Comparison of ENCODE assay signal across 11 mouse cellular contexts in the genomic region with DNA sequence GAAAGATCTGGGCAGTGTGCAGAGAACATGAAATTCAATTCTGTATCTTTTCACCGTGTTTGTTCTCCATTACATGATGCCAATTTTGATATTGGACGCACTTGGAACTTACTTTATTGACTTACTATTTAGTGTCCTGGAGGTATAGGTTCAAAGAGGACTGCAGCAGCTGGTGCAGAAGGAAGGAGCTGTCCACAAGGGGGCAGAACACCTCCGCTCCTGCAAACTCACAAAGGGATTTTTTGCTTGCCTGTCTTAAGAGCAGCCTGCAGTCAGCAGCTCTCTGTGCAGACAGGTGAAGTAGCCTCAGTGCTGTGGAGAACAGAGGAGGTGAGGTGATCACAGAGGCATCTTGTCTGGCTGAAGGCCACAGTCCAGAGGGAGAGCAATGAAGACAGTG.
DNase-seq lines count a peak whose midpoint lies in the region; ATAC-seq and TF ChIP-seq lines count a peak whose summit lies in the region.
"Had no signal": no experiment of that assay in that cellular context is flagged by ENCODE, and none has a peak within 500 bp of the region (broad histone marks: within the 10 kb centered on the region; RNA-seq: fewer than 3 reads in every experiment).

No protein-coding gene starts in this region.

- in situ Hi-C loops in CH12.LX (cut with MboI; ENCODE audit: low pct_ligation_motif_present, low pct_unique_long_range_greater_than_20kb, low sequenced_read_pairs) = no loop called here
- in situ Hi-C loops in Patski (cut with MboI; ENCODE audit: low pct_unique_long_range_greater_than_20kb) = no loop called here

- no peak overlapping the region for H3K27ac ChIP-seq in kidney, adult 2 months (ENCODE audit: insufficient read depth, low read depth, low read length)
- H3K27ac ChIP-seq in kidney, embryonic 14.5 days (ENCODE audit: low read depth, low read length) = no peak overlapping the region
- no peak overlapping the region for H3K27ac ChIP-seq in CH12.LX (ENCODE audit: insufficient read depth, low read depth)
- H3K27ac ChIP-seq: embryonic facial prominence, embryonic 13.5 days had no signal

- TF ChIP-seq POLR2A in kidney, adult 2 months (IDR thresholded peaks at IDR 0.05; ENCODE audit: low read depth, low read length) = no peak
- no peak for TF ChIP-seq POLR2A in CH12.LX (IDR thresholded peaks at IDR 0.05; ENCODE audit: low read depth, low read length)

- DNase-seq in kidney, adult 2 months = peak; percentile 8
- DNase-seq in CH12.LX (ENCODE audit: extremely low read depth) (no peak), Patski (ENCODE audit: low read depth, low spot score) (no peak), MN1 (ENCODE audit: low spot score) (no peak)
- peak; percentile 41 for DNase-seq in naive thymus-derived CD4-positive, alpha-beta T cell, adult 2 months (ENCODE audit: low read depth)
- DNase-seq in urinary bladder, postnatal 14 days (ENCODE audit: low spot score) = no peak
- DNase-seq: heart, adult 18-20 months; lung, adult 18-20 months had no signal

- H3K4me2 ChIP-seq in kidney, embryonic 14.5 days (replicated peaks; ENCODE audit: low read depth, low read length) = no peak overlapping the region
- no peak overlapping the region for H3K4me2 ChIP-seq in CH12.LX (ENCODE audit: insufficient read depth, low read depth, poor library complexity, severe bottlenecking)
- H3K4me2 ChIP-seq: embryonic facial prominence, embryonic 13.5 days had no signal

- no peaks in the 10 kb centered on the region for H3K4me1 ChIP-seq in kidney, adult 2 months (ENCODE audit: control insufficient read depth, insufficient read depth, low read length)
- H3K4me1 ChIP-seq in kidney, embryonic 14.5 days (ENCODE audit: control insufficient read depth, insufficient read depth, low read length) = no peaks in the 10 kb centered on the region
- H3K4me1 ChIP-seq in CH12.LX (ENCODE audit: control insufficient read depth in 1 of 2, insufficient read depth in 2 of 2) = no peaks in the 10 kb centered on the region
- H3K4me1 ChIP-seq: embryonic facial prominence, embryonic 13.5 days had no signal

- no peaks in the 10 kb centered on the region for H3K27me3 ChIP-seq in kidney, adult 2 months (replicated peaks; ENCODE audit: control insufficient read depth, insufficient read depth, low read length)
- H3K27me3 ChIP-seq in kidney, embryonic 14.5 days (ENCODE audit: control insufficient read depth, insufficient read depth, low read length) = no peaks in the 10 kb centered on the region
- no peaks in the 10 kb centered on the region for H3K27me3 ChIP-seq in CH12.LX (replicated peaks)
- no peaks in the 10 kb centered on the region for H3K27me3 ChIP-seq in Patski
- H3K27me3 ChIP-seq: embryonic facial prominence, embryonic 13.5 days had no signal

- H3K9ac ChIP-seq in kidney, embryonic 14.5 days (ENCODE audit: low read depth, low read length) = no peak overlapping the region
- no peak overlapping the region for H3K9ac ChIP-seq in CH12.LX (ENCODE audit: insufficient read depth, low read depth)
- H3K9ac ChIP-seq: embryonic facial prominence, embryonic 13.5 days had no signal

- no peak for TF ChIP-seq EP300 in CH12.LX (IDR thresholded peaks at IDR 0.05; ENCODE audit: low read length)

- TF ChIP-seq CTCF in kidney, adult 2 months (conservative IDR thresholded peaks at IDR 0.05; ENCODE audit: insufficient read depth, insufficient read length, low read depth, low read length) = peak; percentile 34; the same call in 1 of the 2 replicates
- TF ChIP-seq CTCF in CH12.LX (conservative IDR thresholded peaks at IDR 0.05 in 1 of 2, IDR thresholded peaks at IDR 0.05 in 1 of 2; ENCODE audit: low read depth in 2 of 2, low read length in 2 of 2) (peak; percentile 52 to 60; a peak in 3 of 4 replicates), Patski (IDR thresholded peaks at IDR 0.05) (peak; percentile 22)

- POLR2A ChIA-PET in Patski (lab: Charles Lee) = no interaction called here

- no peak for ATAC-seq in kidney, embryonic 14.5 days (ENCODE audit: low FRiP score, low TSS enrichment)
- no peak for ATAC-seq in Patski
- no peak for ATAC-seq in monocyte, adult 5-6 weeks (replicated peaks; ENCODE audit: insufficient number of reproducible peaks, low FRiP score, low TSS enrichment, poor library complexity, severe bottlenecking)

- H3K9me3 ChIP-seq in kidney, embryonic 14.5 days (ENCODE audit: control insufficient read depth, low read length) = no peaks in the 10 kb centered on the region
- H3K9me3 ChIP-seq in CH12.LX (replicated peaks; ENCODE audit: low read length) = no peaks in the 10 kb centered on the region

- H3K79me2 ChIP-seq in CH12.LX (replicated peaks; ENCODE audit: control insufficient read depth, extremely low read depth, insufficient read depth, poor library complexity, severe bottlenecking) = no peaks in the 10 kb centered on the region

- H3K4me3 ChIP-seq in kidney, adult 2 months (ENCODE audit: insufficient read depth, low read depth, low read length) = no peak overlapping the region
- H3K4me3 ChIP-seq in kidney, embryonic 14.5 days (ENCODE audit: low read length) = no peak overlapping the region
- no peak overlapping the region for H3K4me3 ChIP-seq in CH12.LX (replicated peaks in 1 of 3; ENCODE audit: low read depth in 2 of 3, low read length in 2 of 3, poor library complexity in 1 of 3)
- H3K4me3 ChIP-seq: embryonic facial prominence, embryonic 13.5 days had no signal

- 53% methylated on average over 3 of the region's 3 CpGs for WGBS in kidney, adult 2 months
- 43% methylated on average over 3 of the region's 3 CpGs for WGBS in kidney, embryonic 14.5 days

- peak; percentile 20 for TF ChIP-seq RAD21 in CH12.LX (IDR thresholded peaks at IDR 0.05; ENCODE audit: low read depth, low read length)

- H3K36me3 ChIP-seq in kidney, adult 2 months (ENCODE audit: control insufficient read depth, insufficient read depth, low read length) = no peaks in the 10 kb centered on the region
- no peaks in the 10 kb centered on the region for H3K36me3 ChIP-seq in kidney, embryonic 14.5 days (ENCODE audit: control insufficient read depth, insufficient read depth, low read length)
- H3K36me3 ChIP-seq in CH12.LX (replicated peaks in 1 of 2; ENCODE audit: control insufficient read depth in 1 of 2, insufficient read depth in 1 of 2, low read length in 1 of 2) = no peaks in the 10 kb centered on the region
- H3K36me3 ChIP-seq: embryonic facial prominence, embryonic 13.5 days had no signal

- CTCF ChIA-PET in Patski (lab: Charles Lee) = no interaction called here

- dilution Hi-C loops in CH12.LX (cut with MboI; ENCODE audit: extremely low pct_ligation_motif_present, extremely low pct_unique_long_range_greater_than_20kb, low sequenced_read_pairs) = no loop called here

TF ChIP-seq in CH12.LX, 34 proteins besides CTCF, POLR2A, EP300 and RAD21:
- TF ChIP-seq GABPA (IDR thresholded peaks at IDR 0.05; ENCODE audit: insufficient replicate concordance, low read depth, low read length) (no peak), SMC3 (IDR thresholded peaks at IDR 0.05; ENCODE audit: low read depth, low read length) (peak; percentile 25)

Comparison
In these comparisons a context has a peak if more than half of its experiments do, and no peak if none do; other contexts are left out.
1. DNase-seq: peak in kidney, adult 2 months (single experiment) and naive thymus-derived CD4-positive, alpha-beta T cell, adult 2 months (single experiment); none in CH12.LX (single experiment), Patski (single experiment), urinary bladder, postnatal 14 days (single experiment) and MN1 (single experiment).
2. Peak in every context shown above with its lines, with median percentiles within 50 percentile points of each other: CTCF ChIP-seq.